Mouse (Mus musculus) myocyte (in vitro differentiated cells): Measurements from ENCODE around the gene Zzz3.

Source experiments
- CEBPB ChIP-seq: IDR thresholded peaks from 2 replicates; pipeline ENCODE4 v1.6.1; 2011; ENCODE audit warnings: mild to moderate bottlenecking, moderate library complexity; ENCODE audit not compliant: poor library complexity, insufficient read depth, severe bottlenecking
- E2F4 ChIP-seq: IDR thresholded peaks from one replicate; pipeline ENCODE4 v1.6.1; 2011; ENCODE audit warnings: mild to moderate bottlenecking, control low read depth, moderate library complexity; ENCODE audit not compliant: insufficient read depth
- MAX ChIP-seq: IDR thresholded peaks from one replicate; pipeline ENCODE4 v1.6.1; 2011; ENCODE audit warnings: low read depth, mild to moderate bottlenecking, control low read depth
- MYOD1 ChIP-seq, 3 experiments: IDR thresholded peaks; one replicate each; pipeline ENCODE4 v1.6.1; 2011; ENCODE audit warnings: control low read depth in 2 of 3, low read depth in 2 of 3, mild to moderate bottlenecking in 2 of 3, moderate library complexity in 1 of 3; ENCODE audit not compliant: insufficient read length in 2 of 3, control insufficient read depth in 1 of 3
- MYOG ChIP-seq, 3 experiments: IDR thresholded peaks; one replicate each; pipeline ENCODE4 v1.6.1; 2011; ENCODE audit warnings: control low read depth in 2 of 3, low read depth in 2 of 3, mild to moderate bottlenecking in 2 of 3; ENCODE audit not compliant: insufficient read length in 2 of 3, control insufficient read depth in 1 of 3, insufficient read depth in 1 of 3
- POLR2A ChIP-seq: IDR thresholded peaks from one replicate; pipeline ENCODE4 v1.6.1; 2011; ENCODE audit warnings: low read depth, mild to moderate bottlenecking, control low read depth, moderate library complexity; ENCODE audit not compliant: insufficient read length
- POLR2AphosphoS2 ChIP-seq: IDR thresholded peaks from one replicate; pipeline ENCODE4 v1.6.1; 2011; ENCODE audit warnings: low read depth, control low read depth; ENCODE audit not compliant: insufficient read length
- REST ChIP-seq: IDR thresholded peaks from one replicate; pipeline ENCODE4 v1.6.1; 2011; ENCODE audit warnings: mild to moderate bottlenecking, control low read depth, moderate library complexity; ENCODE audit not compliant: insufficient read depth, insufficient read length
- SRF ChIP-seq: IDR thresholded peaks from one replicate; pipeline ENCODE4 v1.6.1; 2011; ENCODE audit warnings: low read depth; ENCODE audit not compliant: control insufficient read depth, insufficient read length
- TCF12 ChIP-seq: IDR thresholded peaks from one replicate; pipeline ENCODE4 v1.6.1; 2011; ENCODE audit warnings: mild to moderate bottlenecking, control low read depth; ENCODE audit not compliant: poor library complexity, insufficient read depth, severe bottlenecking
- TCF3 ChIP-seq: IDR thresholded peaks from one replicate; pipeline ENCODE4 v1.6.1; 2011; ENCODE audit warnings: low read depth, control low read depth; ENCODE audit not compliant: insufficient read length
- USF1 ChIP-seq: IDR thresholded peaks from one replicate; pipeline ENCODE4 v1.6.1; 2011; ENCODE audit warnings: low read depth, mild to moderate bottlenecking, control low read depth, moderate library complexity

- TF ChIP-seq POLR2AphosphoS2 = no peak
- no peak for TF ChIP-seq TCF12
- TF ChIP-seq MAX = no peak
- TF ChIP-seq E2F4 = no peak
- no peak for TF ChIP-seq USF1
- no peak for TF ChIP-seq MYOD1 (IDR thresholded peaks at IDR 0.05; ENCODE audit: control insufficient read depth in 1 of 3, insufficient read length in 2 of 3, low read depth in 2 of 3)
- no peak for TF ChIP-seq POLR2A
- no peak for TF ChIP-seq MYOG (IDR thresholded peaks at IDR 0.05; ENCODE audit: control insufficient read depth in 1 of 3, insufficient read depth in 1 of 3, insufficient read length in 2 of 3, low read depth in 2 of 3)
- TF ChIP-seq CEBPB = no peak
- TF ChIP-seq SRF = no peak
- no peak for TF ChIP-seq TCF3
- no peak for TF ChIP-seq REST
These were observed 72.0 kb downstream of the Zzz3 start for GRCm38 (mm10) chr3:152467312-152467711.
